Mouse (Mus musculus): Measurements from ENCODE around the gene Calml4. TPM values are rescaled to one million over a fixed set of nuclear protein-coding genes. Genes with fewer than 3 reads are reported as not detected.
A peak's percentile ranks its signal among the peaks of the same experiment; 100 is the strongest.

Gene Calml4
- polyA plus RNA-seq, 1 experiment from 2014 or later, result 4.5 TPM

DNA sequence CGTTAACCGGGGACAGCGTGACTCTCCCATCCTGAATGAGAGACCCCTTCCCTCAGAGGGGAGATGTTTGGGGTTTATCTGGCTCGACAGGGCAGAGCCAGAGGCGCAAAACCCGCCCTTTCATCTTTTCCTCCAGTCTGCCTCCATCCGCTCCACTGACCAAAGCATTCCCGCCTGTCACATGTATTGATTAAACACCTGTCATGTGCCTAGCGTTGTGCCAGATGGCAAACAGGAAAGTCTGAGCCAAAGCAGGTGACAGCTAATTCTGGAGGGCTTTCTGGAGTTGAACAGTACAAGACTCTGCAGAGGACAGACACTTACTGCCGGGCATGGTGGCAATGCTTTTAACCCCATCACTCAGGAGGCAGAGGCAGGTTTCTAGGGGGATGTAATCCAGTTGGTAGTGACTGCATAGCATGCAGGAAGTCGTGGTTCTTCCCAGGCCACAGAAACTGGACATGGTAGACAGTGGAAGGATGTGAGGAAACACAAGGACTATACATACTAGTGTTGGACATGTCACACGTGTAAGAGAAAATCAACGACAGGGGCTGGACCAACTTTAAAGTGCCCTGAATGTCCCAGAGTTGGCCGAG, 18.6 kb upstream of the Calml4 start:
- H3K4me3 ChIP-seq (ENCODE audit: low read depth, low read length), result peak overlapping the region; percentile 53
- DNase-seq (ENCODE audit: low spot score) (no peak), ATAC-seq (ENCODE audit: low FRiP score) (peak; percentile 14)
- no peaks in the 10 kb centered on the region for H3K9me3 ChIP-seq (ENCODE audit: control insufficient read depth, low read length)
- H3K4me1 ChIP-seq (replicated peaks; ENCODE audit: control insufficient read depth, insufficient read depth, low read length), result peaks cover 6% of the 10 kb centered on the region; the same call in 1 of the 2 replicates
- peak overlapping the region; percentile 77 for H3K9ac ChIP-seq (ENCODE audit: low read depth, low read length)
- no peaks in the 10 kb centered on the region for H3K36me3 ChIP-seq (ENCODE audit: control insufficient read depth, insufficient read depth, low read length)
- H3K27me3 ChIP-seq (ENCODE audit: control insufficient read depth, insufficient read depth, low read length), result no peaks in the 10 kb centered on the region
- peak overlapping the region; percentile 74 for H3K4me2 ChIP-seq (replicated peaks; ENCODE audit: low read depth, low read length)
- 18% methylated on average over 14 of the region's 14 CpGs for WGBS
- peak overlapping the region; percentile 72 for H3K27ac ChIP-seq (ENCODE audit: low read depth, low read length)

DNA sequence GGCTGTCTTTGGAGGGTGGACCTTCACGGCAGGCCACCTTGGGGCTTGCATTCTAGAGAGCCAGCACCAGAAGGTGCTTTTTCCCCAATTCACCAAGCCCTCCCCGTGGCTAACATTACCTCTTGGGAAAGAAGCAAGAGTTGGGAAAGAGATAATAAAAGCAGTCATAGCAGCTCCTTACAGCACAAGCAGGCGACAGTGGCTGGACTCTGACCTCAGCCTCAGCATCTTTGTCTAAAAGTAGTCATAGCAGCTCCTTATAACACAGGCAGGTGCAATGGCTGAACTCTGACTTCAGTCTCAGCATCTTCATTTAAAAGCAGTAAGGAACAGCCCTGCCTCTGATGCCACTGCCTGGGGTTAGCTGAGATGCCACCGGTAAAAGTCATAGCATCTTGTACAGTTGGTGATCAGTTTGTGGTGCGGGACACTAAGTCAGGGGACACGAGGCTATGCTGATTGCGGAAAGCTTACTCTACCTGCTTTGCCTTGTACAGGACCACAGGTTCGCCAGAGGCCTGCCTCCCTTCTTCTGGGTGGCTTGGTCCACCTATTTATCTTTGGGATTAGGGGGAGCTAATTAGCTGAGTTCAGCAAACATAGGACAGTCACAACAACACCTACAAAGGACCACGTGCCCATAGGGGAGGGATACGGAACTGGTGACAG, 14.4 kb upstream of the Calml4 start:
- H3K36me3 ChIP-seq (ENCODE audit: control insufficient read depth, insufficient read depth, low read length), result no peaks in the 10 kb centered on the region
- 84% methylated on average over 10 of the region's 10 CpGs for WGBS
- no peak for ATAC-seq (ENCODE audit: low FRiP score)
- H3K9me3 ChIP-seq (ENCODE audit: control insufficient read depth, low read length), result no peaks in the 10 kb centered on the region
- H3K4me2 ChIP-seq (replicated peaks; ENCODE audit: low read depth, low read length), result no peak overlapping the region
- H3K27me3 ChIP-seq (ENCODE audit: control insufficient read depth, insufficient read depth, low read length), result no peaks in the 10 kb centered on the region
- H3K4me3 ChIP-seq (ENCODE audit: low read depth, low read length), result no peak overlapping the region
- H3K4me1 ChIP-seq (replicated peaks; ENCODE audit: control insufficient read depth, insufficient read depth, low read length), result peaks cover 6% of the 10 kb centered on the region; the same call in 1 of the 2 replicates
- H3K27ac ChIP-seq (ENCODE audit: low read depth, low read length), result no peak overlapping the region
- H3K9ac ChIP-seq (ENCODE audit: low read depth, low read length), result no peak overlapping the region
- no peak for DNase-seq (ENCODE audit: low spot score)

DNA sequence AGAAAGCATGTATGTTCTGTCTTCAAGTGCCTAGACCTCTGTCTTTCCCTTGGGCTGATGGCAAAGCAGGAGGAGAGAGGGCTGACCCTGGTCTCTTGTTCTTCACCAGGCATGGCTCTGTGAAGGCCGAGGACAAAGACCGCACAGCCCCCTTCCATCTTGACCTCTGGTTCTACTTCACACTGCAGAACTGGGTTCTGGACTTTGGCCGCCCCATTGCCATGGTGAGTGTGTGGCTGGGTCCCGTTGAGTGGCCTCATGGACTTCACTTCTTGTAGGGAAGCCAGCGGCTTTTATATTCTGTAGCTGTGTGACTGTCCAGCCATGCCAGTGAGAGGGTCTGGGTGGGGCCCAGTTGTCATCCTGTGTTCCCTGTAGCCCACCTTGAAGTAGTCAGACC, 13.4 kb upstream of the Calml4 start:
- no peak overlapping the region for H3K27ac ChIP-seq (ENCODE audit: low read depth, low read length)
- no peak overlapping the region for H3K4me2 ChIP-seq (replicated peaks; ENCODE audit: low read depth, low read length)
- no peak overlapping the region for H3K4me3 ChIP-seq (ENCODE audit: low read depth, low read length)
- no peak overlapping the region for H3K9ac ChIP-seq (ENCODE audit: low read depth, low read length)
- ATAC-seq (ENCODE audit: low FRiP score) (no peak), DNase-seq (ENCODE audit: low spot score) (no peak)
- H3K4me1 ChIP-seq (replicated peaks; ENCODE audit: control insufficient read depth, insufficient read depth, low read length), result peaks cover 3% of the 10 kb centered on the region; the same call in 1 of the 2 replicates
- H3K9me3 ChIP-seq (ENCODE audit: control insufficient read depth, low read length), result no peaks in the 10 kb centered on the region
- H3K36me3 ChIP-seq (ENCODE audit: control insufficient read depth, insufficient read depth, low read length), result no peaks in the 10 kb centered on the region
- H3K27me3 ChIP-seq (ENCODE audit: control insufficient read depth, insufficient read depth, low read length), result no peaks in the 10 kb centered on the region
- WGBS, result 96% methylated on average over 5 of the region's 5 CpGs

DNA sequence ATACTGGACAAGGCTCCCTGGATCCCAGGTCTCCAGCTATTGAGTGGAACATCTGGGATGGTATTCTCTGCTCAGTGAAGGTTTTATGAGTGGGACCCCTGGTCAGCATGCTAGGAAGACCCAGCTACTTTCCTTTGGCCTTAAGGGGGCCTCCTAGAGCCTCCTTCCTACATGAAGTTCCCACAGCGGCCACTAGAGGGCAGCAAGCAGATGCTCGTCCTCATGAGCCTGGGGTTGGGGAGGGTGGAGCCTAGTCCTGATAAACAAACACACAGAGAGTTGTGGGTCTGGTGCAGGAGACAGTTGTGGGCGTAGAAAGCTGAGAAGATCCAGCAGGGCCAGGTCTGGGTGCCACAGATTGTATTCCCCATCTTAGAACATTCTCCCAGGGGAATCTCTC, 10.2 kb upstream of the Calml4 start:
- Histone ChIP-seq H3K4me2 (replicated peaks; ENCODE audit: low read depth, low read length) (no peak overlapping the region), H3K4me1 (replicated peaks; ENCODE audit: control insufficient read depth, insufficient read depth, low read length) (no peaks in the 10 kb centered on the region), H3K9me3 (ENCODE audit: control insufficient read depth, low read length) (no peaks in the 10 kb centered on the region), H3K27ac (ENCODE audit: low read depth, low read length) (no peak overlapping the region), H3K9ac (ENCODE audit: low read depth, low read length) (no peak overlapping the region), H3K27me3 (ENCODE audit: control insufficient read depth, insufficient read depth, low read length) (no peaks in the 10 kb centered on the region), H3K4me3 (ENCODE audit: low read depth, low read length) (no peak overlapping the region), H3K36me3 (ENCODE audit: control insufficient read depth, insufficient read depth, low read length) (no peaks in the 10 kb centered on the region)
- ATAC-seq (ENCODE audit: low FRiP score), result 0 out of 2 replicates have a peak, but pooled peaks have one; percentile 35
- whole genome bisulfite sequencing, result 7% methylated on average over 3 of the region's 3 CpGs
- peak; percentile 95 for DNase-seq (ENCODE audit: low spot score)

DNA sequence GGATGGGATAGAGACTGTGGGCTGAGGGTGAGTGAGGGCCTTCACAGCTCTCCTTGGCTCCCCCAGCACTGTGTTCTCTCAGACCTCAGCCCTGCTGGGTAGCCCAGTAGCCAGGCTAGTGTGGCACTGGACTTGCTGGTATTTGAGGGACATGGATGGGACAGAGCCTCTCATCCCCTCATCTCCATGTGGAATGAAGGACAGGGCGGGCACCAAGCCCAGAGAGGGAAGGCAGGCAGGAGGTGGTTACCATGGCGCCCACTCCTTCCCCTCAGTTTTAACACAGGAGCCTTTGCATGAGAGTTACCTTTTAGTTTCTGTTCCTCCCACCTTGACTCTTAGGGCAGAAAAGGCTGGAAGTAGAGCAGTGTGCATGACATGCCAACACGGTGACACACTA, 9.2 kb upstream of the Calml4 start:
- Histone ChIP-seq H3K9me3 (ENCODE audit: control insufficient read depth, low read length) (no peaks in the 10 kb centered on the region), H3K27ac (ENCODE audit: low read depth, low read length) (no peak overlapping the region), H3K4me2 (replicated peaks; ENCODE audit: low read depth, low read length) (no peak overlapping the region), H3K36me3 (ENCODE audit: control insufficient read depth, insufficient read depth, low read length) (no peaks in the 10 kb centered on the region), H3K9ac (ENCODE audit: low read depth, low read length) (no peak overlapping the region), H3K4me1 (replicated peaks; ENCODE audit: control insufficient read depth, insufficient read depth, low read length) (no peaks in the 10 kb centered on the region), H3K4me3 (ENCODE audit: low read depth, low read length) (no peak overlapping the region), H3K27me3 (ENCODE audit: control insufficient read depth, insufficient read depth, low read length) (no peaks in the 10 kb centered on the region)
- WGBS, result 78% methylated on average over 3 of the region's 3 CpGs
- ATAC-seq (ENCODE audit: low FRiP score), result no peak
- no peak for DNase-seq (ENCODE audit: low spot score)

DNA sequence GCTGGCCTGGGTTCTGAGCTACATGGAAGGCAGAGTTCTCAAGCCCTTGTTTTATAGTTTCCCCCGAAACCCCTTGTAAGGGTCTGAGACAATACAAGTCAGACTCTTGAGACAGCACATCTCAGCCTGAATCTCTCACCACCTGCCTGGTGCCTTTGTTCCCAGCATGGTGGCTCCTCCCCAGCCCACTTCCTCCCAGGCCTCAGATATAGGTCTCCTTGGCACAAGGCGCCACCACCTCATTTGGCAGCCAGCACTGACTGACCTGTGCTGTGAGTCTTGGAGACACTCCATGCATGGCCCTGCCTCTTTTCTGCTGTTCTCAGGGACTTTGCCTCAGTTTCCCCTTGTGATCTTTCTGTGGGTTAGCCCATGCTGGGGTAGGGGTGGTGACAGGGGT, 6.3 kb upstream of the Calml4 start:
- DNase-seq (ENCODE audit: low spot score), result no peak
- H3K27ac ChIP-seq (ENCODE audit: low read depth, low read length), result no peak overlapping the region
- no peaks in the 10 kb centered on the region for H3K27me3 ChIP-seq (ENCODE audit: control insufficient read depth, insufficient read depth, low read length)
- 60% methylated on average over 2 of the region's 2 CpGs for WGBS
- no peaks in the 10 kb centered on the region for H3K36me3 ChIP-seq (ENCODE audit: control insufficient read depth, insufficient read depth, low read length)
- no peaks in the 10 kb centered on the region for H3K9me3 ChIP-seq (ENCODE audit: control insufficient read depth, low read length)
- no peak overlapping the region for H3K4me3 ChIP-seq (ENCODE audit: low read depth, low read length)
- H3K9ac ChIP-seq (ENCODE audit: low read depth, low read length), result no peak overlapping the region
- ATAC-seq (ENCODE audit: low FRiP score), result no peak
- H3K4me1 ChIP-seq (replicated peaks; ENCODE audit: control insufficient read depth, insufficient read depth, low read length), result peaks cover 3% of the 10 kb centered on the region; the same call in 1 of the 2 replicates
- no peak overlapping the region for H3K4me2 ChIP-seq (replicated peaks; ENCODE audit: low read depth, low read length)

DNA sequence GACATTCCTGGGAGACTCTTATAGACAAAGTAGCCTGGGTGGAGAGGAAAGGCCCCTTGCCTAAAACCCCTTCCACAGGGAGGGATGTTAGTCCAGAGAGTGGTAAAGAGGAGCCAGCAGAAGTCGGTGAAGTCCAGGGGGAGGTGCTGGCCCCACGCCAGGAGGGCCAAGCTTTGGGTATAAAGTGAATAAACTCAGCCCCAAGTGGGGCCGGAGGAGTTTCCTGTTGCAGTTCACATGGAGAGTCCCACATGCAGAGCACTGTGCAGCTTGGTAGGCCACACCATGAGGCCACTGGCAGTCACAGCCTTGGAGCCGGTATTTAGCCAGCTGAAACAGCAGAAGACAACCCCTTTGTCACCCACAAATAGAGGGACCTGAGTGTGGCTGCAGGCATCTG, 3.4 kb upstream of the Calml4 start:
- no peak overlapping the region for H3K9ac ChIP-seq (ENCODE audit: low read depth, low read length)
- H3K4me2 ChIP-seq (replicated peaks; ENCODE audit: low read depth, low read length), result no peak overlapping the region
- H3K27me3 ChIP-seq (ENCODE audit: control insufficient read depth, insufficient read depth, low read length), result no peaks in the 10 kb centered on the region
- H3K27ac ChIP-seq (ENCODE audit: low read depth, low read length), result no peak overlapping the region
- no peaks in the 10 kb centered on the region for H3K9me3 ChIP-seq (ENCODE audit: control insufficient read depth, low read length)
- H3K4me1 ChIP-seq (replicated peaks; ENCODE audit: control insufficient read depth, insufficient read depth, low read length), result peaks cover 5% of the 10 kb centered on the region; the same call in 1 of the 2 replicates
- no peaks in the 10 kb centered on the region for H3K36me3 ChIP-seq (ENCODE audit: control insufficient read depth, insufficient read depth, low read length)
- ATAC-seq (ENCODE audit: low FRiP score), result no peak
- no peak overlapping the region for H3K4me3 ChIP-seq (ENCODE audit: low read depth, low read length)
- DNase-seq (ENCODE audit: low spot score), result no peak
- 76% methylated on average over 4 of the region's 4 CpGs for WGBS

DNA sequence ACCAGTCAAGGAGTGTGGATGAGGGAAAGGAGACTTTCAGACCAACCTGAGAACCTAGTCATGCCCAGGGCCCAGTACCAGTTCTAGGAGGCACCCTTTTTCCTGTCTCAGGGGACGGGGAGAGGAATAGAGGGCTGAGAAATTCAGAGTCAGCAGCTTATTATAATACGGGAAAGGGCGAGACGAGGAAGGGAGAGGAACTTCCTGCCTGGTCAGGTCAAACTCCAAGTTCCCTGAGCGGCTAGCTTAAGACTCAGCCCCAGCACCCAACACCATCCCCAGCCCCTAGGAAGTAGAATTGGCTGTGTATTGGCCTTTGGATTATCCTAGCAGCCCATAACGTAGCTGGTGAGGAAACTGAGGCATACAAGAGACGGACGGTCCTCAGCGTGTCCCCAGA, 664 bp upstream of the Calml4 start:
- no peaks in the 10 kb centered on the region for H3K36me3 ChIP-seq (ENCODE audit: control insufficient read depth, insufficient read depth, low read length)
- DNase-seq (ENCODE audit: low spot score) (no peak), ATAC-seq (ENCODE audit: low FRiP score) (no peak)
- no peak overlapping the region for H3K9ac ChIP-seq (ENCODE audit: low read depth, low read length)
- no peaks in the 10 kb centered on the region for H3K27me3 ChIP-seq (ENCODE audit: control insufficient read depth, insufficient read depth, low read length)
- H3K4me3 ChIP-seq (ENCODE audit: low read depth, low read length), result no peak overlapping the region
- H3K27ac ChIP-seq (ENCODE audit: low read depth, low read length), result no peak overlapping the region
- WGBS, result 81% methylated on average over 9 of the region's 9 CpGs
- no peaks in the 10 kb centered on the region for H3K9me3 ChIP-seq (ENCODE audit: control insufficient read depth, low read length)
- no peak overlapping the region for H3K4me2 ChIP-seq (replicated peaks; ENCODE audit: low read depth, low read length)
- H3K4me1 ChIP-seq (replicated peaks; ENCODE audit: control insufficient read depth, insufficient read depth, low read length), result peaks cover 5% of the 10 kb centered on the region; the same call in 1 of the 2 replicates
